Mouse (Mus musculus): Measurements from ENCODE around the gene Crk. TPM values are rescaled to one million over a fixed set of nuclear protein-coding genes. Genes with fewer than 3 reads are reported as not detected.

The Crk gene
- total and polyA plus RNA-seq, 2 experiments from 2014 or later: 75.0 to 79.5 TPM

DNA sequence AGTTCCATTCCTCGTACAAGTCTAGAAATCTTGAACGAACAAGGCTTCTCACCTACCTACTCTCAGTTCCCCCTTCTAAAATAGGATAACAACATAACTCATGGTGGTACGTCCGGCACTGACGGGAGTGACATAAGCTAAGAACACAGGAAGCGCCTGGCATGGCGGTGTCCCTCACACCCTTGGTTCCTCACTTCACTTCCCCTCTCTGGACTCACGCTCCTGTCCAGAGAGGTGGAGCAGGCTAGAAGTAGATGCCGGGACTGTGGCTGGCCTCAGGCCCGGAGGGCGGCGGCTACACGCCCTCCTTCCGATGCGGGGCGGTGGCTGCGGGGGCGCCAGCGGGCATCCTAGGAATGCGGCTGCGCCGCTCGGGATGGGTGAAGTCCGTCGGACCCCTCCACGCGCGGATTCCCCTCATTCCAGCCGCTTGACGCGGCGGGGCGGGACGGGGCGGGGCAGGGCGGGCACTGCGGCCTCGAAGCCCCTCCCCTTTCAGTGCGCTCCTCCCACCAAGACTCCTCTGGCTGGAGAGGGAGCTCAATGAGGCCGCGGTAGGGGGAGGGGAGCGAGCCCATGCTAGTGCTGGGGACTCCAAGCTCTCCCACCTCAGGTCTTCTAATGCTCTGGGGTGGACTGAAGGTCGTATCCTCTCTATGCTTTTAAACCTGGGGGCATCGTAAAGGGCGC lies 25.1 kb upstream of the Crk start:
- WGBS: 2% methylated on average over 42 of the region's 45 CpGs
- Histone ChIP-seq H3K4me1 (ENCODE audit: insufficient read depth, low read length) (peaks cover 19% of the 10 kb centered on the region), H3K36me3 (ENCODE audit: insufficient read depth, low read length) (0 out of 2 replicates have a peak, but pooled peaks cover 8% of the 10 kb centered on the region), H3K4me3 (ENCODE audit: low read depth, low read length) (peak overlapping the region; percentile 44), H3K4me2 (ENCODE audit: low read depth, low read length, poor library complexity, severe bottlenecking) (peak overlapping the region; percentile 94), H3K27me3 (ENCODE audit: insufficient read depth, low read length) (peaks cover 29% of the 10 kb centered on the region), H3K9ac (replicated peaks; ENCODE audit: low read length, poor library complexity, severe bottlenecking) (peak overlapping the region; percentile 50), H3K27ac (ENCODE audit: low read depth, low read length) (no peak overlapping the region), H3K9me3 (ENCODE audit: low read length) (no peaks in the 10 kb centered on the region)
- peak; percentile 56 for DNase-seq (ENCODE audit: low spot score)
- no peak for TF ChIP-seq CTCF (IDR thresholded peaks at IDR 0.05)
- no peak for ATAC-seq (ENCODE audit: low FRiP score)

DNA sequence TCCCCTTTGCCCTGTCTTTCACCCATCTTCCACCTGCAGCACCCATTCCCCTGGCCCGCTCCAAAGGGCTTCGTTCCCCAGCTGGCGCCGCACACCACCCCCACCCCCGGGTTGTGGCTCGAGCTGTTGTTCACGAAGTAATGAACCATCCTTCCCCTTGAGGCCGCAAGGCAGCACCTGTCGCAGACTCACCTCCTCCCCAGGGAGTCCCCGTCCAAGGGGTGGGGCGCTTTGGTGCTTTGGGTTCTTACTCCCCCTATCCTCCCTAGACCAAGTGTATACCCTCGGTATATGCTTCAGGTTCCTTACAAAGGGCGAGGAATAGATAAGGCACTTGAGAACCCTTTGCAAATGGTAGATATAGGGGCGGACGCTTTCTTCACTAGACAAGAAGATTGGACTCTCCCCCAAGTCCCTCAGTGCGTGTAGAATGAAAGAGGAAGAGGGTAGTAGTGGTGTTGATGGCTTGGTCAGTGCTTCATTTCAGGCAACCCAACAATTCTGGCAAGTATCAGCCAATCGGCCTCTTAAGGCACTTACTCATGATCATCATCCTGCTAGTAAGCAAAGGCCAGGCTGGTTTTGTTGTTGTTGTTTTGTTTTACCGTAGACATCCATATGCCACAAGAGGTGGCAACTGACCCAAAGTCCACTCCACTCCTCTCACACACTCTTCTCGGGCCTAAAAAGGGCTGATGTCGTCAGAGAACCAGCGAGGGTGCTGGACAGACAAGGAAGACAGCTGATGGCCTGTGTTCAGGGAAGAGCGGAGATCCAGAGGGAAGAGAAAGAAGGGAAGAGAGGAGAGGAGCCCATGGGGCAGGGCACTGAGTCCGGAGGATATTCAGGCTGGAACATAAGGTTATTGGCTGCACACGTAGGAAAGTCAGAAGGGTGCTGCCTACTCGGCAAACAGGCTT lies 24.3 kb upstream of the Crk start:
- 44% methylated on average over 25 of the region's 25 CpGs for WGBS
- no peak for DNase-seq (ENCODE audit: low spot score)

DNA sequence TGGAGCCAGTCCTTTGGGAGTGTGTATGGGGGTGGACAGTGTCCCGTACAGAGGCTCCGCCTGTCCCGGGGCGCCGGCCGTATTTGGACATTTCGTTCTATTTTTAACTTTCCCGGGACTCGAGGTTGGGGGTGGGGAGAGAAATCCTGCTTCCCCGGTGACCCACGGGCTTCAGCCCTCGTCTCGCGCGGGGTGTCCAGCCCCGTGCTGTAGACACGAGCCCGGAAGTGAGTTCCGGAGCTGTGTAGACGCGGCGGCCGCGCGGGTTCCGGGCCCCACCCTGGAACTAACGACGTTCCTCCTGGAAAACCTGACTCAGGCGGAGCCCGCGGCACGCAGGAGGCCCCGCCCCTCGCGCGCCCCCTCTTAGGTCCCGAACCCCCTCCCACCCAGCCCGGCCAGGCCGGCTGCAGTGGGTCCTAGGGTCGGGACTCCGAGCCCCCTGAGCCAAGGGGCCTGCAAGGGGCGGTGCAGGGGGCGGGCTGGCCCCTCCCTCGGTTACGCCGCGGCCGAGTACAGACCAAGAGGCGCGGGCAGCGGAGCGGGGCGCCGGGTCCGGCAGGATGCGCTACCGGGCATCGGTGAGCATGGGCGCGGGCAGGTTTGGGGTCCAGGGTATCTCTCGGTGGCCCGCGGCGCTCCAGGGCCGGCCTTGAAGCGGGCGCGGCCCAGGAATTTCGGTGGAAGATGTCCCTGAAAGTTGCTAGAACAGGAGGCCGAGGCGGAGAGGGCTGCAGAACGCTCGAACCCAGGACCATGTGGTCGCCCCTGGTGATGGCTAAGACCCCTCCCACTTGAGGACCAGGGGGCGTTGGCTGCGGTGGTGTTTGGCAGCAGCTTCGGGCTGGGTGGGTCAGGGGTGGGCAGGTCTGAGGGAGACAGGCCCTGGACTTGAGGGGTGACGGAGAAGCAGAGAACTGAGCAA lies 23.2 kb upstream of the Crk start:
- DNase-seq (ENCODE audit: low spot score): no peak
- 2% methylated on average over 72 of the region's 78 CpGs for WGBS
- no peak for ATAC-seq (ENCODE audit: low FRiP score)
- Histone ChIP-seq H3K9me3 (ENCODE audit: low read length) (no peaks in the 10 kb centered on the region), H3K9ac (replicated peaks; ENCODE audit: low read length, poor library complexity, severe bottlenecking) (peak overlapping the region; percentile 65), H3K4me3 (ENCODE audit: low read depth, low read length) (peak overlapping the region; percentile 56), H3K27me3 (ENCODE audit: insufficient read depth, low read length) (peaks cover 24% of the 10 kb centered on the region), H3K36me3 (ENCODE audit: insufficient read depth, low read length) (peaks cover 13% of the 10 kb centered on the region; the same call in 1 of the 2 replicates), H3K4me2 (ENCODE audit: low read depth, low read length, poor library complexity, severe bottlenecking) (peak overlapping the region; percentile 91), H3K4me1 (ENCODE audit: insufficient read depth, low read length) (peaks cover 19% of the 10 kb centered on the region), H3K27ac (ENCODE audit: low read depth, low read length) (no peak overlapping the region)
- TF ChIP-seq CTCF (IDR thresholded peaks at IDR 0.05): no peak

More for the DNA sequence above, 24.3 kb upstream of the Crk start:
- peak overlapping the region; percentile 94 for H3K4me2 ChIP-seq (ENCODE audit: low read depth, low read length, poor library complexity, severe bottlenecking)
- no peaks in the 10 kb centered on the region for H3K9me3 ChIP-seq (ENCODE audit: low read length)
- H3K27me3 ChIP-seq (ENCODE audit: insufficient read depth, low read length): peaks cover 29% of the 10 kb centered on the region
- TF ChIP-seq CTCF (IDR thresholded peaks at IDR 0.05): no peak
- peak overlapping the region; percentile 50; the same call in 1 of the 2 replicates for H3K9ac ChIP-seq (replicated peaks; ENCODE audit: low read length, poor library complexity, severe bottlenecking)
- H3K4me1 ChIP-seq (ENCODE audit: insufficient read depth, low read length): peaks cover 19% of the 10 kb centered on the region
- 0 out of 2 replicates have a peak, but pooled peaks cover 10% of the 10 kb centered on the region for H3K36me3 ChIP-seq (ENCODE audit: insufficient read depth, low read length)
- no peak for ATAC-seq (ENCODE audit: low FRiP score)
- H3K4me3 ChIP-seq (ENCODE audit: low read depth, low read length): peak overlapping the region; percentile 56
- H3K27ac ChIP-seq (ENCODE audit: low read depth, low read length): 0 out of 2 replicates have a peak overlapping the region, but pooled peaks have one; percentile 12

DNA sequence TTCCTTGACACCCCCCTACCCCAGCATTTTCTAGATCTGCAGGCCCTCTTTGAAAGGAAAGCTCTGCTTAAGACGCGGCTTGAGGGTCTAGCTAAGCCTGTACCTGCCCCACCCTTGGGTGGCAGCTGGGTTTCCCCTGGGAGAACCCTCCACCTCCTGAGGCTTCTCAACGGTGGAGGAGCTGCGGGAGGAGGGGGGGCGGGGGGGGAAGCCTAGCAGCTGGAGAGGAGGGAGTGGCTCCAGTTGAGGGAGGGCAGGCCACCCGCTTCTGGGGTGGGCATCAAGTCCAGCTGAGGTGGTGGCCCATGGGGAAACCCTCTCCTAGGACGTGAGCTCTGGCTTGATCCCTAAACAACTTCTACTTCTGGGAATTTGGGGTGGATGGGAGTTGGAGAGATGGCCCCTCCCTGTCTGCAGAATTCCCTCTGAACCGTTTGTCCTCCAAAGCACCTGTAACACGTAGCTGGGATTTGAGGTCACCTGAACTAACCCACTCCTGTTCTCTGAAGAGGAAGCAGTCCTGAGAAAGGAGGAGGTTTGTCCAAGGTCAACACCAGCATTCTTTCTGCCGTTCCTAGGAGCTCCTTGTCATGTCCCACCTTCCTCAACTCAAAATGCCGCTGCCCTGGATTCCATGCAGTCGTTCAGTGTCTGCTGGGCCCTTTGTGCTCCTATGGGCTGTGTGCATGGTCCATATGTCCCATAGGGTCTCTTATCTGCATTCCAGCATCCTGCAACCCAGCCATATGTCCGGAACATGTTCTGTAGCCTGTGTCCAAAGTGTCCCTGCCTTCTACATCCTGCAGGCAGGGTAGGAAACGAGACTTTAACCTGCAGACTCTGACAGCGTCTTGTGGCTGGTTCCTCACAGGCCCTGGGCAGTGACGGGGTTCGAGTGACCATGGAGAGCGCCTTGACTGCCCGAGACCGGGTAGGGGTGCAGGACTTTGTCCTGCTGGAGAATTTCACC lies 22.2 kb upstream of the Crk start:
- Histone ChIP-seq H3K9ac (replicated peaks; ENCODE audit: low read length, poor library complexity, severe bottlenecking) (peak overlapping the region; percentile 65; the same call in 1 of the 2 replicates), H3K4me2 (ENCODE audit: low read depth, low read length, poor library complexity, severe bottlenecking) (peak overlapping the region; percentile 91), H3K4me1 (ENCODE audit: insufficient read depth, low read length) (peaks cover 19% of the 10 kb centered on the region), H3K4me3 (ENCODE audit: low read depth, low read length) (peak overlapping the region; percentile 56), H3K9me3 (ENCODE audit: low read length) (no peaks in the 10 kb centered on the region), H3K27me3 (ENCODE audit: insufficient read depth, low read length) (peaks cover 24% of the 10 kb centered on the region), H3K27ac (ENCODE audit: low read depth, low read length) (no peak overlapping the region), H3K36me3 (ENCODE audit: insufficient read depth, low read length) (peaks cover 22% of the 10 kb centered on the region; the same call in 1 of the 2 replicates)
- no peak for TF ChIP-seq CTCF (IDR thresholded peaks at IDR 0.05)
- 65% methylated on average over 19 of the region's 20 CpGs for WGBS
- ATAC-seq (ENCODE audit: low FRiP score) (no peak), DNase-seq (ENCODE audit: low spot score) (no peak)
